Mouse (Mus musculus) brain, embryonic 14.5 days (tissue): ENCODE data around the gene Arsa.

ENCODE experiments used
- CTCF ChIP-seq: fragments of 200-500 bp; IDR thresholded peaks from 2 replicates; pipeline ENCODE4 v1.5.1; 2012; ENCODE audit warnings: inconsistent platforms, mild to moderate bottlenecking, moderate library complexity, borderline replicate concordance; ENCODE audit not compliant: insufficient read depth, insufficient read length; ENCODE audit errors: extremely low read depth
- POLR2A ChIP-seq: fragments of 200-500 bp; IDR thresholded peaks from 2 replicates; pipeline ENCODE4 v1.6.1; 2012; ENCODE audit warnings: mild to moderate bottlenecking, inconsistent platforms, borderline replicate concordance; ENCODE audit not compliant: poor library complexity, insufficient read depth, insufficient read length, severe bottlenecking; ENCODE audit errors: extremely low read depth

- no peak for TF ChIP-seq POLR2A
- TF ChIP-seq CTCF = no peak
Observed at GRCm38 (mm10) chr15:89507751-89508150, 30.5 kb upstream of the Arsa start.
